Mouse (Mus musculus) liver, embryonic 14.5 days (tissue): ENCODE data around the gene Cacna1c. TPM values are rescaled to one million over a fixed set of nuclear protein-coding genes. Genes with fewer than 3 reads are reported as not detected.

Experiments used
- ATAC-seq: fragments of 200-750 bp; cut with Nextera tagmentation; 2 replicates; pipeline ENCODE4 v1.8.0; 2017; ENCODE audit warnings: moderate number of reproducible peaks, mild to moderate bottlenecking, moderate library complexity; ENCODE audit not compliant: insufficient read depth
- DNase-seq, 3 experiments: peaks; one replicate each; pipeline ENCODE4 v3.0.0-alpha.2; 2012 to 2013; ENCODE audit warnings: low read depth in 3 of 3, low spot score in 3 of 3
- H3K27ac ChIP-seq: fragments of 300-500 bp; sonication (generic); 2 replicates; pipeline ENCODE4 v1.5.1; 2014; ENCODE audit warnings: moderate library complexity, mild to moderate bottlenecking, control low read depth, inconsistent platforms
- H3K27me3 ChIP-seq: fragments of 300-500 bp; sonication (generic); 2 replicates; pipeline ENCODE4 v1.6.1; 2014; ENCODE audit warnings: mild to moderate bottlenecking, low read length, moderate library complexity; ENCODE audit not compliant: control insufficient read depth, insufficient read depth
- H3K36me3 ChIP-seq: fragments of 300-500 bp; sonication (generic); replicated peaks from 2 replicates; pipeline ENCODE4 v1.6.1; 2014; ENCODE audit warnings: low read depth; ENCODE audit not compliant: control insufficient read depth, insufficient read depth
- H3K4me1 ChIP-seq, 2 experiments: fragments of 200-500 bp in 1 of 2; fragments of 300-500 bp in 1 of 2; sonication (generic) in 1 of 2; replicated peaks; 2 replicates each; pipeline ENCODE4 v1.6.1; 2012 to 2014; ENCODE audit warnings: antibody characterized with exemption in 1 of 2, inconsistent platforms in 1 of 2, low read length in 1 of 2; ENCODE audit not compliant: control insufficient read depth in 2 of 2, insufficient read depth in 2 of 2
- H3K4me2 ChIP-seq: fragments of 300-500 bp; sonication (generic); 2 replicates; pipeline ENCODE4 v1.6.1; 2014; ENCODE audit warnings: low read depth, mild to moderate bottlenecking, control low read depth, moderate library complexity
- H3K4me3 ChIP-seq, 2 experiments: fragments of 200-500 bp in 1 of 2; fragments of 300-500 bp in 1 of 2; sonication (generic) in 1 of 2; 2 replicates each; pipeline ENCODE4 v1.5.1; 2012 to 2014; ENCODE audit warnings: low read depth in 2 of 2, low read length in 2 of 2, mild to moderate bottlenecking in 2 of 2, control low read depth in 1 of 2, inconsistent platforms in 1 of 2, moderate library complexity in 1 of 2; ENCODE audit not compliant: insufficient read depth in 1 of 2
- H3K9ac ChIP-seq: fragments of 300-500 bp; sonication (generic); replicated peaks from 2 replicates; pipeline ENCODE4 v1.6.1; 2014; ENCODE audit warnings: mild to moderate bottlenecking, control low read depth, moderate library complexity
- H3K9me3 ChIP-seq: fragments of 300-500 bp; sonication (generic); 2 replicates; pipeline ENCODE4 v1.6.1; 2016; ENCODE audit warnings: low read length, mixed read lengths; ENCODE audit not compliant: control insufficient read depth
- CTCF ChIP-seq: IDR thresholded peaks from 2 replicates; pipeline ENCODE4 v1.5.1; 2016; ENCODE audit warnings: antibody characterized with exemption, low read depth, control low read depth
- EP300 ChIP-seq: IDR thresholded peaks from 2 replicates; pipeline ENCODE4 v1.6.1; 2016; ENCODE audit warnings: antibody characterized with exemption, low read depth
- WGBS: fragments of 180-500 bp; shearing (Covaris S2); extraction: QIAGEN DNeasy Blood & Tissue Kit; methylation state at CpG from one replicate; pipeline ENCODE4 v1.1.7; 2014; ENCODE audit not compliant: insufficient replicate concordance; 5-methylcytosine and 5-hydroxymethylcytosine counted together
- polyA plus RNA-seq, 2 experiments: library from polyadenylated mRNA; depleted of rRNA in 1 of 2; stranded (reverse) in 1 of 2; unstranded in 1 of 2; fragments of >200 nt; fragmentation: Nextera tagmentation in 1 of 2; extraction: Ambion mirVana in 1 of 2; gene quantifications; 2 replicates each; pipeline versions ENCODE4 v1.2.1 to v1.2.3; 2012 to 2014

Cacna1c gene
- polyA plus RNA-seq, 2 experiments: 0.20 to 0.32 TPM

- no peak for TF ChIP-seq EP300
- TF ChIP-seq CTCF: no peak
- no peak overlapping the region for H3K4me2 ChIP-seq
- H3K27me3 ChIP-seq: peaks cover 55% of the 10 kb centered on the region
- H3K27ac ChIP-seq: no peak overlapping the region
- H3K9me3 ChIP-seq: no peaks in the 10 kb centered on the region
- DNase-seq: no peak
- no peak overlapping the region for H3K9ac ChIP-seq
- ATAC-seq: no peak
- WGBS: 16% methylated on average over 11 of the region's 11 CpGs
- no peak overlapping the region for H3K4me3 ChIP-seq
- no peaks in the 10 kb centered on the region for H3K4me1 ChIP-seq
- H3K36me3 ChIP-seq: no peaks in the 10 kb centered on the region
These were observed 90.3 kb downstream of the Cacna1c start for GRCm38 (mm10) chr6:119105651-119106595.

- no peaks in the 10 kb centered on the region for H3K4me1 ChIP-seq
- no peaks in the 10 kb centered on the region for H3K36me3 ChIP-seq
- no peak overlapping the region for H3K9ac ChIP-seq
- DNase-seq (peak; percentile 35 to 44 (median 43)), ATAC-seq (no peak)
- H3K4me3 ChIP-seq: no peak overlapping the region
- H3K27ac ChIP-seq: no peak overlapping the region
- peaks cover 45% of the 10 kb centered on the region for H3K27me3 ChIP-seq
- H3K9me3 ChIP-seq: no peaks in the 10 kb centered on the region
- WGBS: 29% methylated on average over 8 of the region's 8 CpGs
- peak; percentile 91 for TF ChIP-seq CTCF
- TF ChIP-seq EP300: no peak
- no peak overlapping the region for H3K4me2 ChIP-seq
These were observed 92.0 kb downstream of the Cacna1c start for GRCm38 (mm10) chr6:119104246-119104645.

- H3K9ac ChIP-seq: no peak overlapping the region
- no peak overlapping the region for H3K4me3 ChIP-seq
- DNase-seq (no peak), ATAC-seq (no peak)
- H3K36me3 ChIP-seq: no peaks in the 10 kb centered on the region
- H3K27me3 ChIP-seq: peaks cover 32% of the 10 kb centered on the region
- H3K4me1 ChIP-seq: no peaks in the 10 kb centered on the region
- no peak overlapping the region for H3K27ac ChIP-seq
- no peaks in the 10 kb centered on the region for H3K9me3 ChIP-seq
- 74% methylated on average over 9 of the region's 9 CpGs for WGBS
- H3K4me2 ChIP-seq: no peak overlapping the region
- TF ChIP-seq CTCF (no peak), EP300 (no peak)
These were observed 93.3 kb downstream of the Cacna1c start for GRCm38 (mm10) chr6:119102936-119103335.

GRCm38 (mm10) chr6:119099333-119099732 is 96.9 kb downstream of the Cacna1c start:
- DNase-seq (no peak), ATAC-seq (no peak)
- 37% methylated on average over 2 of the region's 2 CpGs for WGBS
- H3K27ac ChIP-seq: no peak overlapping the region
- H3K36me3 ChIP-seq: no peaks in the 10 kb centered on the region
- no peak overlapping the region for H3K4me2 ChIP-seq
- TF ChIP-seq CTCF (no peak), EP300 (no peak)
- H3K4me3 ChIP-seq: no peak overlapping the region
- no peaks in the 10 kb centered on the region for H3K9me3 ChIP-seq
- no peaks in the 10 kb centered on the region for H3K4me1 ChIP-seq
- H3K27me3 ChIP-seq: no peaks in the 10 kb centered on the region; the same call in 1 of the 2 replicates
- H3K9ac ChIP-seq: no peak overlapping the region

- Histone ChIP-seq H3K4me3 (no peak overlapping the region), H3K27me3 (no peaks in the 10 kb centered on the region), H3K9ac (no peak overlapping the region), H3K4me2 (no peak overlapping the region), H3K4me1 (no peaks in the 10 kb centered on the region), H3K9me3 (no peaks in the 10 kb centered on the region), H3K27ac (no peak overlapping the region), H3K36me3 (no peaks in the 10 kb centered on the region)
- TF ChIP-seq CTCF (no peak), EP300 (no peak)
- ATAC-seq (no peak), DNase-seq (no peak)
- WGBS: 54% methylated on average over 7 of the region's 7 CpGs
These were observed 99.7 kb downstream of the Cacna1c start for GRCm38 (mm10) chr6:119096481-119096880.
